Mouse (Mus musculus) induced T-regulatory cell, adult 2 months (primary cell): ENCODE results near the gene Plxnd1.
A peak's percentile ranks its signal among the peaks of the same experiment; 100 is the strongest.

ENCODE experiments used
- DNase-seq: peaks from one replicate; pipeline ENCODE4 v3.0.0-alpha.2; 2012; ENCODE audit warnings: low read depth

Plxnd1 gene

DNA sequence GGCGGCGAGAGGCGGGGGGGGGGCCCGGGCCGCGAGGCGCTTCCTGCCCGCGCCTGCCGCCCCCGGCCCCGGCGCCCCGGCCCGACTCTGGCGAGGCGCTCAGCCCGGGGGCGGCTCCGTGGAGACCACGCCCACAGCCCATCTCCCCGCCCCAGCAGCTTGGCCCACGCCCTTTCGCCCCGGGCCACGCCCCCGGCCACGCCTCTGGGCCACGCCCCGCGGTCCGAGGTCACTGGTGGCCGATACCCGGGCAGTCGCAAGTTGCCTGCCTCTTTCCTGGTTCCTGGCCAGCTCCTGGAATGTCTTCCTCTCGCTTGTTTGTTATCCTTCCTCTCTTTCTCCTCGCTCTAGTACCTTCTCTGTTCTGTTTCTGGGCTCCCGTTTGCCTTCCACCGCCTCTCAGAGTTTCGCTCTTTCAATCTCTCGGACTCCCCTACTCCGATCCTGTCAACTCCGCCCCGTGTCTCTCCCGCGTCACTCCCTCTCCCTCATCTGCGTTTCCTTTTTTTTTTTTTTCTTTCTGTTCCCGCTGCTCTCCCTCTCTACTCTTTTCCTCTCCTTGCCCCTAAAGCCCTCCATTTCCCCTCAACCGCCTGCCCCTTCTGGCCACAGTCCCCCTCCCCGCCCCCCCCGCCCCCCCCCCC is at the start of gene Plxnd1:
Plxnd1 (minus strand) TSS at position 129 of the 644 bp plus-strand sequence.
- peak; percentile 92 for DNase-seq

GRCm38 (mm10) chr6:116044039-116044438 is 49.2 kb upstream of the Plxnd1 start:
- no peak for DNase-seq

DNA sequence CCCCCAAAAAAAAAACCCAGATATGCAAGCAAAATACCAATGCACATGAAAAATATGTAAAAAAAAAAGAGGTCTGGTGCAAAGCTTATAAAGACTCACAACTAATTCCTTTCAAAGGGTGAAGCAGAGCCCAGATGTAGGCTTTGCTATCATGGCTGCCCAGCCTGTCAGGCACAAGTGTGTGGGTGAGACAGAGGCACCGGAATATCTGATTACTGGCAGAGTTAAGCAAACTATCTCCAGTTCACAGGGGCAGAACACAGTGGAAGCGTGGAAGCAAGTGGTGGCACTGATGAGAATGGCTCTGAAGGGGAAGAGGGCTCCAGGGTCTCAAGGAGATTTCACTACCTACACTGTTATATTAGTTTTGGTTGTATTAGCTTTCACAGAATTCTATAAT is 43.4 kb upstream of the Plxnd1 start:
- no peak for DNase-seq

DNA sequence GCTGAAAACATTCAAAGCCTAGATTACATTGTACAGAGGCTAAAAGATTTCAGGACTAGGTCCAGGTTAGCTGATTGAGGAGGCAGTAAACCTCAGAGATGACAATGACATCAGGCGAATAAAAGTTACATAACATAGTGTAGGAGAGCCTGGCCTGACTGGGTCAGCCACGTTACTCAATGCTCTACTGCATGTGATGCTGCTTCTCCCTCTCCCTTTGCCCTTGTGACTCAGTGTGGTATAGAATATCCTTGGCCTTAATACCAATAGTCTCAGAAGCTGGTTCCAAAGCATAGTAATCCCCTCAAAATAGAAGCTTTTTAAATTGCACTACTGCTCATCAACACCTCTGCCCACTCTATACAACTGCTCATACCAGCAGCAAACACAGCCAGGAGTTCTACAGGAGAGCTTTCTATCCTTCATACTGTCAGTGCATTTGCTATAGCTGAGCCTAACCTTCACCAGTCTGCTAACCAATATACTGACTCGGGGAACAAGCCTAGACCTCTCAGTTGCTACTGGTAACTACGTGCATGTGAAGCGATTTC is 42.6 kb upstream of the Plxnd1 start:
- DNase-seq = no peak

DNA sequence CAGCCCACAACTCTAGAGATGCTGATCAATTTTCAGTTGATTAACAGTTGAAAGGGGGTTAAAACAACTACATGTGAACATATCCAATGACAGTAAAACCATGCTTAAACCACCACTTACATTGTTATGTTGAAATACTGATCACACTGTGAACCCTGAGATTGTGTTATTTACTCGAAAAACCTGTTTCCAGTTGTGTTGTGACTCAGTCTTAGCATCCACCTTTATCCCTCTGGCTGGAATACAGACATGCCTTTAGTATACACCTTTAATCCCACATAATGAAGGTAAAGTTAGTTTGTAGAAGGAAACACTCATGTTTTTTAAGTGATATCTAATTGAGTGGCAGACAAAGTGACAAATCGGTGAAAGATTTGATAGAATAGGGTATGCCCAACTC is 41.8 kb upstream of the Plxnd1 start:
- no peak for DNase-seq

- DNase-seq = no peak
Observed at GRCm38 (mm10) chr6:116031052-116031451, 36.2 kb upstream of the Plxnd1 start.

DNA sequence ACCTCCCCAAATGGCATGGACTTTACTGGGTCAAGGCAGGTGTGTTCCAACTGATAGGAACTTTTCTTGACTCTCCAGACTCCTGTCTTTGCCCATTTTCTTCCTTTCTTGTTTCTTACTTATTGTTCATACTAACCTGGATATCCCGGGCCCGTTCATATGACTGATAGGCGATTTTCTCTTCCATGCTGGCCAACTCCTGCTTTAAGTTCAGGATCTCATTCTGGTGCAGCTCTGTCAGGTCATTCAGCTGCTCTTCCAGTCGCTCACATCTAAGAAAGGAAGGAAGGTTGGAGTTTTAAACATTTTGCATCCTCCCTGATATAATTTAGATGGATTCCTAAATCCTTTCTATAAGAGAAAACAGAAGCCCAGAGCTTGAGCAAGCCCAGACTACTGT is 29.9 kb upstream of the Plxnd1 start:
- no peak for DNase-seq

DNA sequence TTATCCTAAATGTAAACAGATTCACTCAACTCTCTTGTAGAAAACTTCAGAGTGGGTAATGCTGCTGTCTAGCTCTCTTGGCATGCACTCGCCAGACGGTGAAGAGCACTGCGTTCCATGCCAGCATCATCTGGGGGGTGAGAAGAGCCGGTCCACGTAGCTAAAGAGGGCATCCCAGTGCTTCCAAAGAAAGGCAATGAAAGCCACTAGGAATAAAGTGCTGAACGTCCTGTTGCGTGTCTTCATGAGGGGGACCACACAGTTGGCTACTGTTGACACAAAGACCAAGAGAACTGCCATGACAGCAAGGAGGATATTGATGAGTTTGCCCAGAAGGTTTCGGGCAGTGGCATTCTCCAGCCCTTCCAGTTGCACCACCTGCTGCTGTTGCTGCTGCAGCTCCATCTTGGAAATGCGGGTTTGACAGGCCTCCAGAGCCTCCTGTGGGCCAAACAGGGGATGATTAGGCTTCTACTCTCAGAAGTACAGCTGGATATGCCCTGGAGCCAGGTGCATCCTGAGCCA is 27.2 kb upstream of the Plxnd1 start:
- DNase-seq = peak; percentile 22

- DNase-seq = no peak
Observed at GRCm38 (mm10) chr6:116015902-116016301, 21.1 kb upstream of the Plxnd1 start.

- DNase-seq = no peak
Observed at GRCm38 (mm10) chr6:116014111-116014510, 19.3 kb upstream of the Plxnd1 start.

DNA sequence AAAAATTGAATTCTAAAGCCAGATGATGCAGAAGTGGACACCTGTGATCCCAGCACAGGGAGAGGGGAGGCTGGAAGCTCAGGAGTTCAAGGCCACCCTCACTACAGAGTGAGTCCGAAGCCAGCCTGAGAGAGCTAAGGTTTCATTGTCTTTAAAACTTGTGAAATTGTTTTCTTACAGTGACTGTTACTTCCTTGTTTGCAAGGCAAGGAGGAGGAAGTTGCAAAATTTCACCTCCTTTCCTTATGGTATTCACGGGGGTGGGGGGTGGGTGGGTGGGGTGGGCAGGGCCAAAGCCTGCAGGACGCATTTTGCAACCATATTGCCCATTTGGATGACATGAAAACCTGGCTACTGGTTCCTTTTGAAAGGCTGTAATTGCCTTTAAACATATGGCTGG is 18.9 kb upstream of the Plxnd1 start:
- DNase-seq = no peak

GRCm38 (mm10) chr6:116010541-116010940 is 15.7 kb upstream of the Plxnd1 start:
- DNase-seq = peak; percentile 86

GRCm38 (mm10) chr6:116009426-116009825 is 14.6 kb upstream of the Plxnd1 start:
- no peak for DNase-seq

DNA sequence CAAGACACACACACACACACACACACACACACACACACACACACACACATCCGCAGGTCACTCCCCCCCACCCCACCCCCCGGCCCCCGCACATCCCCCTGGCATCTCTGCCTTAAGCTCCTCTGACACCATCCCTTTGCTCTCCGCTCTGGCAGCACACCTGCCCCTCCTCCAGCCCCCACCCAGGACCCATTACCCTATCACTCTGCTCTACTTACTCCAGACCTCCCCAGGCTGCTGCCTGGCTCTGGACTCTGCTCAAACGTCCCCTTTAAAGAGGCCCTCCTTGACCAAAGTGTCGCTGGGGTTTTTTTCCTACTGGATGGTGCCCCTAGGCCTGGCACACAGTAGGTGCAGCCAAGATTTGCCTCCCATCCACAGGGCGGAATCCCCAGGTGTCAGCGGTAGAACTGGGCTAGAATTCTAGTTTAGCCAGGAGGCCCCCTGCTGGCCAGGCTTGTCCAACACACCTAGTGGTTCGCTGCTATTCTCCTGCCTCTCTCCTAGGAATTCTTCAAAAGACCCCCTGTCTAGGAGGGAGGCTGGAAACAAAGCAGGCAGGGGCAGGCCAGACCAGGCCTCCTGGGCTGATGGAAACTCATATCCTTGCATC is 12.9 kb upstream of the Plxnd1 start:
- DNase-seq = peak; percentile 78

- no peak for DNase-seq
Observed at GRCm38 (mm10) chr6:116006731-116007130, 11.9 kb upstream of the Plxnd1 start.

DNA sequence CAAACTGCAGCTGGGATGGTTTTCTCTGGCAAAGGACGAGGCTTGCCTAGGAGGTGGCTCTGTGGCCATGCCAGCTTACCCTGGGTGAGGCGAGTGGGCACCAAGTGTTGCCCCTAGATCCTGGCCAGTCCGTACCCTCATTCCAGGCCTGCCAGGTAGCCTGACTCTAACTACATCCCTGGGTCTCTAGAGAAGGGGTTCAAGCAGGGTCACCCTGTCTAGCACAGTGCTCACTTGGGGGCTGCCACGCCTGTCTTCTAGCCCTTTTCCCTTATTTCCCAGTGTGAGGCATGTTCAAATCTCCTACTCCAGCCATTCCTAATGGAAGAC is 11.1 kb upstream of the Plxnd1 start:
- no peak for DNase-seq

DNA sequence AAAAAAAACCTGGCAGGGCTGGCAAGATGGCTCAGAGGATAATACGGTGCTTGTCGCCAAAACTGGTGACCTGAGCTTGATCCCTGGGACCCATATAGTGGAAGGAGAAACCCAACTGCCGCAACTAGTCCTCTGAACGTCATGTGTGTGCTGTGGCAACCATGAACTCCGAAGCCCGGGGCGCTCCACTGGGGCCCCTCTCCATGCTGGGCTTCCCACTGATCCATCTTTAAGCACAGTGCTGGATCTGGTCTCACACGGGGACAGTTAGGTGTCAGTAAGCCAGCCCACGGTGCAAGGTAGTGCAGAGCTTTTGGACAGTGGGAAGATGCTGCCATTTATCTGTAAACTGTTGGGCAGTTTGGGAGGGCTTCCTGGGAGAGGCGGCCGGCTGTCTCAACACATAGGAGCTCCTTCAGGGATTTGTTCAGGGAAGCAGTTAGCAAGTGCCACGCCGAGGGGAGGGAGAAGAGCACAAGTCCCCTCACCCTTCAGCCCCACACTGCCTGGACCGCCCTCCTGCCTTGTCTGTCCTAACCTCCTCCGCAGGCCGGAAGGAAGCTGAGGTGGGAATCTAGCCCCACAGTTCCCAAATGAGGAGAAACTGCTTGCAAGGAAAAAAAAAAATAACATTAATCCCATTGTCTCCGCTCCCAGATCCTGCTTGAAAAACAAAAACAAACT is 10.6 kb upstream of the Plxnd1 start:
- DNase-seq = no peak

DNA sequence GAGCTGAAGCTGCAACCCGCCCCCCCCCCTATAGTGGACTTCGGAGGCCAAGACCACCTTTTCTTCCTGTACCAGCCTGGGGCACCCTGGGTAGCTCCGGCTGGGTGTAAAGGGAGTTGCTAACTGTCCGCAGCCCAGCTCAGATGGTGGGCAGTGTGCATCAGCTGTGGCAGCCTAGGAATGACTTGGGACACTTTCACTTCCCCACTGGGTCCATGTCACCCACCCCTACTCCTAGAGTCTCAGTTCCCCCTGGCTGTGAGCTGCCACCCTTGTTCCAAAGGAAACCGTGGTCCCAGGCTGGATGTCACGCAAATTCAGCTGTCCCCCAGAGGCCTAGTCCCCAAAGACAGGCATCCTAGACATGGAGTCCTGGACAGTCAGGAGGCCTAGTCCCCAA is 9.9 kb upstream of the Plxnd1 start:
- DNase-seq = no peak

- no peak for DNase-seq
Observed at GRCm38 (mm10) chr6:116004069-116004468, 9.3 kb upstream of the Plxnd1 start.

- DNase-seq = peak; percentile 60
Observed at GRCm38 (mm10) chr6:116003516-116003915, 8.7 kb upstream of the Plxnd1 start.

GRCm38 (mm10) chr6:116002311-116003104 is 7.7 kb upstream of the Plxnd1 start:
- DNase-seq = no peak

DNA sequence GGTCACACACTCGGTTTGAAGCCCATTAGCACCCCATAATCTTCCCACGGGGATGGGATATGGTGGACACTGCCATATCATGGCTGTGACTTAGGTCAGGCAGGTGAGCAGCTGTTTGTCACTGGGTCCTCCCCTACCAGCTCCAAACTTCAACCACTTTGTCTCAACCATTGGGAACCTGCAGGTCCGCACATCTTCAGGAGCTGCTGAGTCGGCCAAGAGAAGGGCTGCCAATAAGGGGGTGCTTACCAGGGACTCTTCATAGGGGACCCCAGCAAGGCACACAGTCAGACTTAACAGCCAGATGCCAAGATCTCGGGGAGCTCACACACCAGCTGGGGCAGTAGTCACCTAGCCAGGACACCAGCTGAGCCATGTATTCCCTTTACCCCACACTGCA is 6.0 kb upstream of the Plxnd1 start:
- DNase-seq = no peak
